Mouse (Mus musculus) urinary bladder, postnatal 25 days (tissue): Measurements from ENCODE around the gene Serpine3.
"Not testable (repeated sequence)": the region's sequence is repeated elsewhere in the genome, so short reads cannot be mapped to it uniquely, and the experiment has no call there.

Experiments used
- DNase-seq: peaks from one replicate; pipeline ENCODE4 v3.0.0; 2022; ENCODE audit warnings: low spot score

Serpine3 gene

DNA sequence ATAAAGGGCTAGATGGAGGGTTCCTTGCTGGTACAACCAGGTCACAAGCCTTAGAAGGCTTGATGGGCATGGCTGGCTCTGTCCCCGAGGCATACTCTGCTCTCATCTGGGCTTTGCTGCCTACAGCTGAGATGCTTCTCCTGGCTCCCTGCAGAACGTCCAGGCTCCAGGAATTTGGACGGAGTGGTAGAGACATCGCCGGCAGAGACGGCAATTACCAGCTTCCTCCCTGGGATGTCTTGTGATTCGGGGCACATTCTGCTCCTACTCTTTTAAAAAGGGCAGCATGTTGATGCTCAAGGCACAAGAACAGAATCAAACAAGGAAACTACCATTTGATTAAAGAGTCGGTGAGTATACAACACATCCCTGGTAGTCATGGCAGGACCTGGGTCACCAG lies at the start of gene Serpine3:
Gene Serpine3, plus strand, starts transcription at position 301 of the 400 bp plus-strand sequence.
- no peak for DNase-seq

DNA sequence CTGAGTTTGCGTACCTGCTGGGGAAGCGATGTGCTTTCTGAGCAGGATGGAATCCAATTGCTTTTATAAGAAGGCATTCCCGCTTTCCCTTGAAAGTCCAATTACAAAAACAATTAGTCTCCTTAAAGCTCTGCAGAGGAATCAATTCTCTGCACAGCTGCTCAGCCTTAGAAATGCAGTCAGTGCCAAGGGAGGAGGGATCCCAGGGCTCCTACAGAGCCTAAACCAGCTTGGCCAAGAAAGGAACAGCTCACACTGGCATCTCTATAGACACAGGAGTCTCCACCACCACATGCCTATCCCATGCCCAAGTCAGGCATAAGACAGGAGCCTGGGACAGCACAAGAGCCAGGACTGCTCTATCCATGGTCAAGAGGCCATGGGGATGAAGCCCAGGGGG lies 41.1 kb upstream of the Serpine3 start:
- no peak for DNase-seq

DNA sequence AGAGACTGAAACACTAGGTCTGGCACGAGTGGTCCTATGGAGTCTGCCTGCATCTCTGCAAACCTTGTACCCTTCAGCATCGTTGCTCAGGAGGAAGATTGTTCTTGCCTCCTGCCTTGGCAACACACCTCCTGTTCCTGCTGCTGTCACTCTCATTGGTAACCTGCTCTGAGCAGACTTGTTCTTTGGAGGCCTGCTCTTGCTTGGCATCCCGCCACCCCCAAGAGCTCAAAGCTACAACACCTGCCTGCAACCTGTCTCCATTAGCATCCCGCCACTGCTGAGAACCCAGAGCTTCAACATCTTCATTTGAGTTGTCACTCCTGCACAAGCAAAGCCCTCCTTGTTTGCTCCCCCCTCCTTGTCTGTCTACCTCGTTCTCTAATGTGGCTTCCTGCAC lies 35.5 kb upstream of the Serpine3 start:
- DNase-seq = no peak

DNA sequence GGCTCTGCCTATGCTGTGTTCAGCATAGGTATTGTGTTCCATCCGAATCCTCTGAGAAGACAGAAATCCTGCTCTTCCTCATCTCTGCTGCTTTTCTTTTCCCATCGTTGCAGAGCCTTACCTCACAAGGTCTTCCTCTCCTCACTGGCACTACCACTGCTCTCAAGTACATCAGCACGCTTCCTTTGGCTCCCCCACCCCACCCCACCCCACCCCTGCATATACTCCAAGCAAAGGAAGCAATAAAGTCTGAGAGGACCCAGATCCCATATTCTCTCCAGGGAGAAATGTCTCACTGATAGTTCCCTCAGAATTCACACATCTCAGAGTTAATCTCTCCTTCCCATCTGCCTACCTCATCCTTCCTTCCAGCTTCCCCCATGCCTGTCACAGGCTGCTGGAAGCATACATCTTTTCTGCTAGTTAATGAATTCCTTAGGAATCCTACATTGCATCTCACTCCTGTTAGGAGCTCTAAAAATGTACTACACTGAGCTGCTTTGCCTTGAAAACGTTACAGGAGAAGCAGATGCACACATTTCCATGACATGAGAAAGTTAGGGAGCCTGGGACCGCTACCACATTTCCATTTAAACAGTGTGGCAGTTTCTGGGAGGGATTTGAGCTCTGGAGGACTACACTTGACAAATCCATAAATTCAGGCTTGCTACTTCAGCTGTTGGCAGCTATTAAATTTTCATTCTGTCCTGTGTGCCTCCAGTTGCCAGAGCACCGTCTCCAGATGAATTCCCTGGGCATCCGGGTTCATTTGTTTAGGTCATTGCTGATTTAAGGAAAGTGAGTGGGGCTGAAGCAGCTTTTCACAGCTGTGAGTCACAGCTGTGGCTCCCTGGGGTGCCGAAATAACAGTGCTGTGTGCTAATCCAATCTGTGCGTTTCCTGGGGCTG lies 25.8 kb upstream of the Serpine3 start:
- DNase-seq = no peak

DNA sequence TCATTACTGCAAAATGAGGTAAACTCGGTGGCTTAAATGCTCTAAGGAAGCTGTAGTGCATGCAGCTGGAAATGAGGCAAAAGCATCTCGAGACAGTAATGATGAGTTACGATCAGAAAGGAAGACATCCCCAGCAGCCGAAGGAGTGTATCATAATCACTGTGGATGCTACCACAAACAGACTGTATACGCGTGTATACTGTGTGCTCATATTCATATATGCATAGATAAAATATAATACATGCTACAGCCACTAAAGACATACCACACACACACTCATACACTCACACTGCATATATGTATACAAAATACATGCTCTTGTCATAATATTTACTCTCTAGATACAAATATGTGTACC lies 25.1 kb upstream of the Serpine3 start:
- no peak for DNase-seq

DNA sequence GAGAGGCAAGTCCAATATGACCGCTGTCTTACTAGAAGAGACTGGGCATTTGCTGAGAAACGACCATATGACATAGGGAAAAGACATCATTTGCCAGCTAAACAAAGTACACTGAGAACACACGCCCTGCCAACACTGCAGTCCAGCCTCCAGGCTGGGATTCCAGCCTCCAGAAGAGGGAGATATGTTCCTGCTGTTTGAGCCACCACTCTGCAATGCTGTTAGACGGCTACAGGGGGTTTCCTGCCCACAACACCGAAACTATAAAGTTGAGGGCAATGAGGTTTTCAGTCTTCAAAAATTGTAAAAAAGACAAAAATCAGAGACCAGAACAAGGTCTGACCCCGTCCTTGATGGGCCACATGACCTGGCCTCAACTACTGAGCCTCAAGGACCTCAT lies 24.4 kb upstream of the Serpine3 start:
- DNase-seq = no peak

DNA sequence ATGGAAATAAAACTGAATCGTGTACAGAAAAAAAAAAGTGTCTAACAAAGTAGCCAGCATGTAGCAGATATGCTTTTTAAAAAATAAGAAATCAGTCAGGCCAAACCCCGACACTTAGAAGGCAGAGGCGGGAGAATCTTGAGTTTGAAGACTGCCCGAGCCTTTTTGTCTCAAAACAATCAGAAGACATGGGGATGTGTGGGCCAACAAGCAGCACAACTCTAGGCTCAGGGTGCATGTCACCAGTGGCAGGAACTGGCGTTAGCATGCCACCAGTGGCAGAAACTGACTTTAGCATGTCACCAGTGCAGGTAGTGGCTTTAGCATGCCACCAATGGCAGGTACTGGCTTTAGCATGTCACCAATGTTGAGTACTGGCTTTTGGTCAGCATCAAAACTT lies 23.9 kb upstream of the Serpine3 start:
- DNase-seq = no peak

DNA sequence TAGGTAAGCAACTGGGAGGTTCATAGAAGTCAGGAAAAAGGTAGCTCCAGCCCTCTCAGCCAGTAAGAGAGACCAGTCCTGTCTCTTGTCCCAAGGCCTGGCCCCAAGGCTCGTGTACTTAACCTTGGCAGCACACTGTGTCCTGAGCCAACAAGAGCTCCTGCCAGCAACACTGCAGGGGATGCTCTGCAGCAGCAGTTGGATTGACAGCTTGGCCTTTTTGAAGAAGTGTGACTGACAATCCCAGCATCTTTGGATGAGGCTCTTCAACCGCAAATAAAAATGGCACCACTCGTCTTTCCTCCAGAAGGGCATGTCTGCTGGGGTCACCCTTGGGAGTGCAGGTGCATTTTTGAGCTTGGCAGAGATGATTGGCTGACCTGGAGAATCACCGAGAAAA lies 23.1 kb upstream of the Serpine3 start:
- DNase-seq = no peak

DNA sequence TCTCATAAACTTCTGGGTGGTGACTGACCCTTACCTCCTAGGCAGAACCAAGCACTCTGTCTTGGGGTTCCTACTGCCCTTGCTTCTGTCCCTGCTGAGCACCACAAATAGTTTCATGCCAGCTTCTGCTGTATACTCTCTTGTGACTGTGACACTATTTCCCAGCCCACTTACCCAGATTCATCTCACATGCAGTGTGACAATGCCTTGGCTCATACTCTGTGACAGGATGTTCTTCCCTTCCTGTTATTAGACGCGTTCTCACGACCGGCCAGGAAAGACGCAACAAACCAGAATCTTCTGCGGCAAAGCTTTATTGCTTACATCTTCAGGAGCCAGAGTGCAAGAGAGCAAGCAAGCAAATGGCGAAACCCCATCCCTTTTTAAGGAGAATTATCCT lies 21.1 kb upstream of the Serpine3 start:
- DNase-seq = not testable (repeated sequence)

DNA sequence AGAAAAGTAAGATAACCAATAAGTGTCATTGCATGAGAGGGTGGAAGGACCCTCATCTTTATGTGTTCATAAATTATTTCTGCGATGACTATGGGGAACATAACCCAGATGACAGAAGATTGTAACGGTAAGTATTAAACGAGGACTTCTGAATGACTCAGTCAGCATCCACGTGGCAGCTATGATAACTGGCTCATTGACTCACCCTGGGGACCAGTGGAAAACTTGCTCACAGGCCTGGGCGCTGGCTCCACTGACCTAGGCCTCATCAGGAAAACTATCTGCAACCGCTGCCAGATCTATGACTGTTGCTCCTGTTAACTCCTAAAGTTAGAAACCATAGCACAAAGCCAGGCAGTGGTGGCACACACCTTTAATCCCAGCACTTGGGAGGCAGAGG lies 15.1 kb upstream of the Serpine3 start:
- no peak for DNase-seq

DNA sequence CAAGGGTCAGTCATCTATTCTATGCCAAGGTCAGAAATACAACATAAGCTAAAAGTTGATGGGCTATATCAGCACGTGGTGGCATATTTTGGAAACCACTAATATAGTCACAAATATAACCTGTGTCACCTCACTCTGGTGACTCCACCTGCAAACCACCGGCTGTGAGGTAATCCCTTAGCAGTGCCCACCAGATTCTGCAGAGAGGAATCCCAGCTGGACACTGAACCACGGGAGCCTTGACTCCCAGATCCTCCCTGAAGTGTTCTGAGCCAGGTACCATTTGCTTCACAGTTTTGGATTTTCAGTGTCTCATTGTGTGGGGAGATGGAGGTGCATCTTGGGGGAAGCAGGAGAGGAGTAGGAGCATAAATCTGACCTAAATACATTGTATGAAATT lies 13.1 kb upstream of the Serpine3 start:
- DNase-seq = no peak

DNA sequence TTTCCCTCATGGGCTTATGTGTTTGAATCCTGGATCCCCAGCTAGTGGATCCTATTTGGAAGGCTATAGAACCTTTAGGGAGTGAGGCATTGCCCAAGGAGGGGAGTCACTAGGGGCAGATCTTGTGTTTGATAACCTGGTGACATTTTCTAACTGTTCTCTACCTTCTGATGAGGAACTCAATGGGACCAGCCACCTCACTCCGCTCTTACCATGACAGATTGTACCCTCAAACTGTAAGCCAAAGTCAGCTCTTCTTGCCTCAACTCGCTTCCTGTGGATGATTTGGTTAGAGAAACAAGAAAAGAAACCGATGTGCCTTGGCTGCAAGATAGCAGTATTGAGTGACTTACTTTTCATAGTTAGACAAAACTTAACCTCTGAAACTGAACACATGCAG lies 11.7 kb upstream of the Serpine3 start:
- DNase-seq = no peak

DNA sequence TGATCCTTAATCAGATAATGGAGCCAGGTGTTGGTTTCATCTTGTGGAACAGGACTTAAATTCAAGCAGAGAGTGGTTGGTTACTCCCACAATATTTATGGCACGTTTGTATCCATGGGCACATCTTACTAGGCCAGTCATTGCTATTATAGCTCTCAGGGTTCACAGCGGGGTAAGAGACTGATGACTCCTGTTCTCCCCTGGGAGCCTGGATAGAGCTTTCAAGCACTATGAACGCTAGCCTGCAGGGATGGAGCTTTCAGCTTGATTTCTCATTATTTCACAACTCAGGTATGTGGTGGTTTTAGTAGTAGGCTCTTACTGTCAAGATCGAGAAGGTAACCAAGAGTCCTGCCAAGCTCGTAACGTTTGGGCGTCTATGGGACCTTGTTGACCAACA lies 7.5 kb upstream of the Serpine3 start:
- DNase-seq = no peak

DNA sequence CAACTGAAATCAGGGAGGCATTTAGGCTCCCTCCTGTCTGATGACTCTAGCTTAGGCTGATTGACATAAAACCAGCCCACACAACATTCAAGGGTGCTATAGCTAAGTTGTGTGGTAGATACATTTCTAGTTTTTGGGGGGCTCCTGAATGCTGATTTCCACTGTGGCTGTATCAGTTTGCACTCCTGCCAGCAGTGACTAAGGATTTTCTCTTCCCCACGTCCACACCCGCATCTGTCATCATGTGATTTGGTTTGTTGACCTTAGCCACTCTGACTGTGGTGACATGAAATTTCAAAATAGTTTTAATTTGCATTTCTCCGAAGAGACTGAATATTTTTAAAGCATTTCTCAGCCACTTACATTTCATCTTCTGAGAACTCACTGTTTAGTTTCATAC lies 6.0 kb upstream of the Serpine3 start:
- DNase-seq = no peak

DNA sequence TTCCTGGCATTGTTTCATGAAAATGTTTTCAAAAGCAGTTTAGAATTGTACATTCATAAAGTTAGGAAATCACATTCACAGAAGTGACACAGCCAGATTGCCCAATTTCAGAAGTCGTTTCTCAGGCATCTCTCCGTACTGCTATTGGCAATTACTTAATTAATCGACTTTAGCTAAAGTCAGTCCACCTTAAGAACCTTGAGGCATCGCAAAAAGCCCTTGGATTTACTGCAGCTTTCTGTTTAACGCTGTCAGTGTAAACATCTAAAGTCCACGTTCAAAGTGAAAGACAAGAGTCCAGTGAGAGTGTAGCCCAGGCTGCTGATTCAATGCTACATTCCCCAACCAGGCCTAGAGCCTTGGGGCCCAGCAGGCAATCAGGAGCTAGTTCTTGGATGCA lies 1.1 kb upstream of the Serpine3 start:
- no peak for DNase-seq

DNA sequence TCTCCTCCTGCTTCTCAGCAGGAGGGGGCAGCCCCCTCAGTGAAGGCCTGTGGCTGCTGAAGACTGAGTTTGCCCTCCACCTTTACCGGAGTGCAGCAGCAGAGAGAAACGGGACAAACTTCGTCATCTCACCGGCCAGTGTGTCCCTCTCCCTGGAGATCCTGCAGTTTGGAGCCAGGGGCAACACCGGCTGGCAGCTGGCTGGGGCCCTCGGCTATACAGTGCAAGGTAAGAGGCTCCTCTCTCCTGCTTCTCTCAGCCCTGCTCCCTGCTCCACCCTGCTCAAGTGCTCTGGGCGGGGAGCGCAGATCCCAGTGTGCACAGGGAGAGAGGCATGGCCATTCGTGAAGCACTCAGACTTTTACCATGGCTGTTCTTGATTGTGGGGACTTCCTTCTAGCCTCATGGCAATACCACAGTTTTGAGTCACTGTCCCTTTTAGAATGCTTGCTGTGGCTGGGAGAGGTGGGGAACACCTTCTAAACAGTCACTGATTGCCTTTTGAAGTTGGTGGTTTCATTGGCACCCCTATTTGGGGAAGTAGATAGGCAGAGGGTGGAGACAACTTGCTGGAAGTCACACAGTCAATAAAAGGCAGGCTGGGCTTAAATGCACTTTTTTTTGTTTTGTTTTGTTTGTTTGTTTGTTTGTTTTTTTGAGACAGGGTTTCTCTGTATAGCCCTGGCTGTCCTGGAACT lies 1.7 kb downstream of the Serpine3 start:
- no peak for DNase-seq

DNA sequence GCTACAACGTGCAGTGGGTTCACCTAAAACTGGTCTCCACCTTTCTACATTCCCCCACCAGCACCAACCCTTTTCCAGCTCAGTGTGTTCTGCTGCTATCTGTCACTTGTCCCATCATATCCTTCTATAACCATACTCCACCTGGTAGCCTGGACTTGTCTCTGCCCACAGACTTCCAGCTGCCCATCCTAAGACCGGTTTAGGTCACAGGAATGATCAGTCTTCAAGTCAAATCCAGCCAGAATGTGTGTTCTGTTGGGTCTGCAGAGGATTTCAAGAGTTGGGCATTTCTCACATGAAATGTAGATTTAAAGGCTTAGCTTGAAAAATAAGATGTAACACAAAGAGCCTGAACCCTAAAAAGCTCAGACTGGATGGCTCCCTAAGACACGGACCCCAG lies 10.2 kb downstream of the Serpine3 start:
- no peak for DNase-seq

DNA sequence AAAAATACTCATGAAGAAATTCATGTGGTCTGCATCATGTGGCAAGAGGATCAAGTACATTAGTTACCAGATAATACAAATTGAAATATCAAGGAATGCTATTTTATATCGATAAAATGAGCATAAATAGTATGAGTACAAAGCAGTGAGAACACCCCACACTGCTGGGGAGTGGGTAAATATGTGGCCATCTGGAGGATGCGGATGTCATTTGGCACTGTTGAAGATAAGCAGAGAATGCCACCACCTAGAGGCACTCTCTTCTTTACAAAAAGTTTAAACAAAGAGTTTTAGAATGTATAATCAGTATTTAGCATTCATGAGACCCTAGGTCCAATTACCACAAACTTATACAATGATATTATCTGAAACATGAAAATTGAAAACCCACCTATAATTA lies 54.7 kb downstream of the Serpine3 start:
- no peak for DNase-seq

DNA sequence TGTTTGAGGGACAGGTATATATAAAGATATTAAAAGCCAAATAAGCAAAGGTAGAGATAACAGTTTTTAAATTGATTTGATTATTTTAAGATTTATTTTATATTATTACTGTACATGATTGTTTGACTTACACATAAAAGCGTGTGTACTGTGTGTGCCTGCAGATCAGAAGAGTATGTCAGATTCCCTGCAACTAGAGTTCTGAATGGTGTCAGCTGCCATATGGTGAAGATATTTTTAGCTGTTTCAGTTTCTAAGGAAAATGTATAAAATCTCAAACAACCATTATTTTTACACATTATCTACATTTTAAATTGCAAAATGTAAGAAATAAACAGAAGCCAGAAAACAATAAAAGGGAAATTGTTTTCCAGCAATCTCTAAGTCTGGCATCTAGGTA lies 58.2 kb downstream of the Serpine3 start:
- no peak for DNase-seq

DNA sequence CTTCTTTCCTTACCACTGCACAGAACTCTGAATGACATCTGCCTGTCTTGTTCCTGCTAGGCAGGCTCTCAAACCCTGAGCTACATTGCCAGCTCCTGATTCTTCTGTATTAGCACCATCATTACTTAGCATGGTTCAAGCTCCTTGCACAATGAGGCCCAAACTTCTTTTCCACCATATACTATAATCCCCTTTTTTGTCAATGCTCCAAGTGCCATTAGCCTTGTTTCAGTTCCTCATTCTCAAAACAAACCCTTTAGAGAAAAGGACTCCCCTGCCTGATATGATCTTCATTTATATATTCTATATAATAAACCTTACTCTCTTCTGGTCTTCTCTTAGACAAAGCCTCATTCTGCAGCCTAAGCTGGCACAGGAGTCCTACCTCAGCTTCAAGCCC lies 61.1 kb downstream of the Serpine3 start:
- DNase-seq = no peak

DNA sequence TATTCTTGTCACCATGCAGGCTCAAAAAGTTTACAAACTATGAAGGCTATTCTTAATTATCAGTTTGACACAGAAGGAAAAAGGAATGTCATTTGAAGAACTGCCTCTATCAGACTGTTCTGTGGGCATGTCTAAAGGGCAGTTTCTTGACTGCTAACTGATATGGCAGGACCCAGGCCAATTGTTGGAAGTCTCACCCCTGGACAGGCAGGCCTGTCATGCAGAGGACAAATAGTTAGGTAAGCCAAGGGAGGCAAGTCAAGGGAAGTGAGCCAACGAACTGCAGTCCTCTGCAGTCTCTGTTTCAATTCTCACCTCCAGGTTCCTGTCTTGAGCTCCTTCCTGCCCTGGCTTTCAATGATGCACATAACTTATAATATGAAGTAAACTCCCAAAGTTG lies 68.4 kb downstream of the Serpine3 start:
- DNase-seq = no peak

DNA sequence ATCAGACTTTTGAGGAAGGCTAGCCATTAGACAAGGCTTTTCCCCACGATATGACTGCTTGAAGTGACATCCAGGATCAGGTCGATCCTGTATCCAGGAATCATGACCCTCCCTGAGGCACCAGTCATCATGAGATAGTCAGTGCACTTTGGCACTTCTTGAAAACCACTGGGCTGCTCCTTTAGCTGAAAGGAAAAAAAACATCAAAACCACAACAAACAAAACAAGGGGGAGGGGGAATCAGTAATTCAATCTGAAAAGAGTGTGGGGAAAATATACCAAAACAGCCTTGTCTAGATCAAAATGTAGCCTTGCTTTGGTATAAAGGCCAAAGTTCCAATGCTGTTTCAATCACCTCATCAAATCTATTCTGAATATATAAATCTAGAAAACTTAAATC lies 70.2 kb downstream of the Serpine3 start:
- DNase-seq = no peak

DNA sequence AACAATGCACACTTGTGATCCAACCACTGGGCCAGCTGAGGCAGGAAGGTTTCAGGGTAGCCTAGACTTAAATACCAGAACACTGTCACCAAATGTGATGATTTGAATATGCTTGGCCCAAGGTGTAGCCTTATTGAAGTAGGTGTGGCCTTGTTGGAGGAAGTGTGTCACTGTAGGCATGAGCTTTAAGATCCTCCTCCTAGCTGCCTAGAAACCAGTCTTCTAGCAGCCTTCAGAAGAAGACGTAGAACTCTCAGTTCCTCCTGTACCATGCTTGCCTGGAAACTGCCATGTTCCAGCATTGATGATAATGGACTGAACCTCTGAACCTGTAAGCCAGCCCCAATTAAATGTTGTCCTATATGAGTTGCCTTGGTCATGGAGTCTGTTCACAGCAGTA lies 72.2 kb downstream of the Serpine3 start:
- no peak for DNase-seq
